Mouse (Mus musculus): ENCODE results near the gene H2afy2. TPM values are rescaled to one million over a fixed set of nuclear protein-coding genes. Genes with fewer than 3 reads are reported as not detected.
A peak's percentile ranks its signal among the peaks of the same experiment; 100 is the strongest.

Gene H2afy2
- polyA plus RNA-seq, 1 experiment = not detected

- Histone ChIP-seq H3K4me1 (ENCODE audit: control insufficient read depth, insufficient read depth, insufficient read length, low read length) (peaks cover 2% of the 10 kb centered on the region; the same call in 1 of the 2 replicates), H3K4me3 (ENCODE audit: insufficient read depth, low read depth, low read length) (no peak overlapping the region), H3K27ac (replicated peaks; ENCODE audit: low read depth, low read length) (no peak overlapping the region)
These were observed 30.9 kb downstream of the H2afy2 start for GRCm38 (mm10) chr10:61753071-61753470.

- Histone ChIP-seq H3K27ac (replicated peaks; ENCODE audit: low read depth, low read length) (no peak overlapping the region), H3K4me1 (ENCODE audit: control insufficient read depth, insufficient read depth, insufficient read length, low read length) (no peaks in the 10 kb centered on the region)
These were observed 32.3 kb downstream of the H2afy2 start for GRCm38 (mm10) chr10:61751534-61752219.

GRCm38 (mm10) chr10:61750014-61750413, 33.9 kb downstream of the H2afy2 start:
- no peaks in the 10 kb centered on the region for H3K4me1 ChIP-seq (ENCODE audit: control insufficient read depth, insufficient read depth, insufficient read length, low read length)
- H3K27ac ChIP-seq (replicated peaks; ENCODE audit: low read depth, low read length) = no peak overlapping the region
- H3K4me3 ChIP-seq (ENCODE audit: insufficient read depth, low read depth, low read length) = no peak overlapping the region

More at GRCm38 (mm10) chr10:61751534-61752219, 32.3 kb downstream of the H2afy2 start:
- no peak overlapping the region for H3K4me3 ChIP-seq (ENCODE audit: insufficient read depth, low read depth, low read length)

- no peak overlapping the region for H3K4me3 ChIP-seq (ENCODE audit: insufficient read depth, low read depth, low read length)
- H3K27ac ChIP-seq (replicated peaks; ENCODE audit: low read depth, low read length) = no peak overlapping the region
These were observed 36.6 kb downstream of the H2afy2 start for GRCm38 (mm10) chr10:61747302-61747701.

GRCm38 (mm10) chr10:61745133-61745532, 38.8 kb downstream of the H2afy2 start:
- no peaks in the 10 kb centered on the region for H3K4me1 ChIP-seq (ENCODE audit: control insufficient read depth, insufficient read depth, insufficient read length, low read length)
- H3K27ac ChIP-seq (replicated peaks; ENCODE audit: low read depth, low read length) = no peak overlapping the region
- H3K4me3 ChIP-seq (ENCODE audit: insufficient read depth, low read depth, low read length) = no peak overlapping the region

More at GRCm38 (mm10) chr10:61747302-61747701, 36.6 kb downstream of the H2afy2 start:
- no peaks in the 10 kb centered on the region for H3K4me1 ChIP-seq (ENCODE audit: control insufficient read depth, insufficient read depth, insufficient read length, low read length)

GRCm38 (mm10) chr10:61742336-61742735, 41.6 kb downstream of the H2afy2 start:
- no peak overlapping the region for H3K4me3 ChIP-seq (ENCODE audit: insufficient read depth, low read depth, low read length)
- H3K4me1 ChIP-seq (ENCODE audit: control insufficient read depth, insufficient read depth, insufficient read length, low read length) = no peaks in the 10 kb centered on the region
- no peak overlapping the region for H3K27ac ChIP-seq (replicated peaks; ENCODE audit: low read depth, low read length)

GRCm38 (mm10) chr10:61741873-61742272, 42.1 kb downstream of the H2afy2 start:
- Histone ChIP-seq H3K4me1 (ENCODE audit: control insufficient read depth, insufficient read depth, insufficient read length, low read length) (no peaks in the 10 kb centered on the region), H3K4me3 (ENCODE audit: insufficient read depth, low read depth, low read length) (no peak overlapping the region), H3K27ac (replicated peaks; ENCODE audit: low read depth, low read length) (no peak overlapping the region)

- no peak overlapping the region for H3K4me3 ChIP-seq (ENCODE audit: insufficient read depth, low read depth, low read length)
These were observed 42.6 kb downstream of the H2afy2 start for GRCm38 (mm10) chr10:61741306-61741705.

GRCm38 (mm10) chr10:61738126-61738525, 45.8 kb downstream of the H2afy2 start:
- Histone ChIP-seq H3K27ac (replicated peaks; ENCODE audit: low read depth, low read length) (no peak overlapping the region), H3K4me1 (ENCODE audit: control insufficient read depth, insufficient read depth, insufficient read length, low read length) (no peaks in the 10 kb centered on the region), H3K4me3 (ENCODE audit: insufficient read depth, low read depth, low read length) (no peak overlapping the region)

More at GRCm38 (mm10) chr10:61741306-61741705, 42.6 kb downstream of the H2afy2 start:
- Histone ChIP-seq H3K27ac (replicated peaks; ENCODE audit: low read depth, low read length) (no peak overlapping the region), H3K4me1 (ENCODE audit: control insufficient read depth, insufficient read depth, insufficient read length, low read length) (no peaks in the 10 kb centered on the region)

GRCm38 (mm10) chr10:61737537-61737936, 46.4 kb downstream of the H2afy2 start:
- no peak overlapping the region for H3K4me3 ChIP-seq (ENCODE audit: insufficient read depth, low read depth, low read length)
- no peak overlapping the region for H3K27ac ChIP-seq (replicated peaks; ENCODE audit: low read depth, low read length)
- H3K4me1 ChIP-seq (ENCODE audit: control insufficient read depth, insufficient read depth, insufficient read length, low read length) = no peaks in the 10 kb centered on the region

- Histone ChIP-seq H3K4me1 (ENCODE audit: control insufficient read depth, insufficient read depth, insufficient read length, low read length) (no peaks in the 10 kb centered on the region), H3K4me3 (ENCODE audit: insufficient read depth, low read depth, low read length) (no peak overlapping the region), H3K27ac (replicated peaks; ENCODE audit: low read depth, low read length) (no peak overlapping the region)
These were observed 47.3 kb downstream of the H2afy2 start for GRCm38 (mm10) chr10:61736671-61737078.

GRCm38 (mm10) chr10:61734377-61734776, 49.6 kb downstream of the H2afy2 start:
- Histone ChIP-seq H3K27ac (replicated peaks; ENCODE audit: low read depth, low read length) (no peak overlapping the region), H3K4me3 (ENCODE audit: insufficient read depth, low read depth, low read length) (no peak overlapping the region), H3K4me1 (ENCODE audit: control insufficient read depth, insufficient read depth, insufficient read length, low read length) (no peaks in the 10 kb centered on the region)

- Histone ChIP-seq H3K4me1 (ENCODE audit: control insufficient read depth, insufficient read depth, insufficient read length, low read length) (no peaks in the 10 kb centered on the region), H3K4me3 (ENCODE audit: insufficient read depth, low read depth, low read length) (no peak overlapping the region), H3K27ac (replicated peaks; ENCODE audit: low read depth, low read length) (no peak overlapping the region)
These were observed 53.8 kb downstream of the H2afy2 start for GRCm38 (mm10) chr10:61730171-61730570.

- no peak overlapping the region for H3K4me3 ChIP-seq (ENCODE audit: insufficient read depth, low read depth, low read length)
These were observed 54.8 kb downstream of the H2afy2 start for GRCm38 (mm10) chr10:61729181-61729580.

GRCm38 (mm10) chr10:61723271-61723670, 60.7 kb downstream of the H2afy2 start:
- H3K4me3 ChIP-seq (ENCODE audit: insufficient read depth, low read depth, low read length) = no peak overlapping the region
- H3K27ac ChIP-seq (replicated peaks; ENCODE audit: low read depth, low read length) = peak overlapping the region; percentile 76
- H3K4me1 ChIP-seq (ENCODE audit: control insufficient read depth, insufficient read depth, insufficient read length, low read length) = peaks cover 8% of the 10 kb centered on the region

More at GRCm38 (mm10) chr10:61729181-61729580, 54.8 kb downstream of the H2afy2 start:
- H3K4me1 ChIP-seq (ENCODE audit: control insufficient read depth, insufficient read depth, insufficient read length, low read length) = no peaks in the 10 kb centered on the region
- H3K27ac ChIP-seq (replicated peaks; ENCODE audit: low read depth, low read length) = no peak overlapping the region

- H3K4me1 ChIP-seq (ENCODE audit: control insufficient read depth, insufficient read depth, insufficient read length, low read length) = peaks cover 8% of the 10 kb centered on the region
- H3K4me3 ChIP-seq (ENCODE audit: insufficient read depth, low read depth, low read length) = no peak overlapping the region
- H3K27ac ChIP-seq (replicated peaks; ENCODE audit: low read depth, low read length) = peak overlapping the region; percentile 95
These were observed 61.7 kb downstream of the H2afy2 start for GRCm38 (mm10) chr10:61722215-61722614.
